Mouse (Mus musculus): ENCODE data around the gene Map6.

- no peak for TF ChIP-seq CTCF (IDR thresholded peaks at IDR 0.05; ENCODE audit: low read depth)
- TF ChIP-seq EP300 (optimal IDR thresholded peaks at IDR 0.05) = no peak
These were observed 25.1 kb upstream of the Map6 start for GRCm38 (mm10) chr7:99242097-99242496.
